Mouse (Mus musculus): ENCODE measurements at regions not wholly inside any gene's neighbourhood (a gene's known extent, or its start where the extent isn't known, plus 50 kb on each side); places are given as distances from the start of the nearest gene placed in this dataset.

DNA sequence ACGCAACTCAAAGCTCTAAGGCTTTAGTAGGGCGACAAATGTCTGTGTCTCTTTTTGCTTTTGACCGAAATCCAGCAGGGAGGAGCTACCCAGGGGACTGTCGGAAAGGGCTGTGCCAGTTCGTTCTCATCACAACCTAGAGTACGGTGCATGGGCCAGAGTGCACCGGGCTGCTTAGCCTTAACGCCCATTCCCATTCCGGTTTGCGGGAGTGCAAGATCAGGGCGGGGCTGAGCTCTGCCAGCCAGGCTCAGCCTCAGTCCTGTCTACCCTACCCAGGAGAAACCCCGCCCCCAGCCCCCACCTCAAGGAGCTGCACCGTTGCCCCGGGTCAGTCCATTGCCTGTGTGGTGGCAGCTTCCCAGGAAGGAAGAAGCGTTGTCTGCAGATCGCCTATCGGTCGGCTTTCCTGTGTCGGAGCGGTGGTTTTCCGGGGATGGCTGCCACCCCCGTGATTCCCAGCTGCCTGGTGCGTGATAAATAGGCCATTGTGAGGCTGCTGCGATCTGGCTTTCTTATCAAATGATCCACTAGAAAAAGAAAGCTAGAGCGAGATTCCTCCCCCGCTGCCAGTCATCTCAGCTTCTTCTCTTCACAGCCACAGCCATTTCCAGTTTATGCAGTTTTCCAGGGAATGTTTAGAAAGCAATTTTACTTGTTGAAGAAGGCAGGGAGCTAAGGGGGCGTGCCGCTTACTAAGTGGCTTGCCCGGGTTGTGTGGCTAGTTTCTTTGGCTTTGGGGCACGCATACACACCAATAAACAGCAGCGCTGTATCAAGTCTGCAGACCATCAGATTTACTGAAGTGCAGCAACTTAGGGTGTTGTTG lies 187.4 kb upstream of the Ankrd55 start:
- H3K4me1 ChIP-seq (ENCODE audit: control insufficient read depth, insufficient read depth, low read length): no peaks in the 10 kb centered on the region
- peak overlapping the region; percentile 18 for H3K4me3 ChIP-seq (ENCODE audit: insufficient read depth, low read length)
- H3K27ac ChIP-seq (ENCODE audit: insufficient read depth, low read length): no peak overlapping the region
- TF ChIP-seq POLR2A (IDR thresholded peaks at IDR 0.05; ENCODE audit: low read depth, low read length) (no peak), CTCF (IDR thresholded peaks at IDR 0.05; ENCODE audit: borderline replicate concordance, insufficient read depth, low read length) (no peak)

- Histone ChIP-seq H3K27ac (ENCODE audit: insufficient read depth, low read length) (no peak overlapping the region), H3K4me3 (ENCODE audit: insufficient read depth, low read length) (peak overlapping the region; percentile 18; the same call in 1 of the 2 replicates), H3K4me1 (ENCODE audit: control insufficient read depth, insufficient read depth, low read length) (no peaks in the 10 kb centered on the region)
- TF ChIP-seq CTCF (IDR thresholded peaks at IDR 0.05; ENCODE audit: borderline replicate concordance, insufficient read depth, low read length) (no peak), POLR2A (IDR thresholded peaks at IDR 0.05; ENCODE audit: low read depth, low read length) (no peak)
Observed at GRCm38 (mm10) chr13:112101421-112101756, 186.9 kb upstream of the Ankrd55 start.

DNA sequence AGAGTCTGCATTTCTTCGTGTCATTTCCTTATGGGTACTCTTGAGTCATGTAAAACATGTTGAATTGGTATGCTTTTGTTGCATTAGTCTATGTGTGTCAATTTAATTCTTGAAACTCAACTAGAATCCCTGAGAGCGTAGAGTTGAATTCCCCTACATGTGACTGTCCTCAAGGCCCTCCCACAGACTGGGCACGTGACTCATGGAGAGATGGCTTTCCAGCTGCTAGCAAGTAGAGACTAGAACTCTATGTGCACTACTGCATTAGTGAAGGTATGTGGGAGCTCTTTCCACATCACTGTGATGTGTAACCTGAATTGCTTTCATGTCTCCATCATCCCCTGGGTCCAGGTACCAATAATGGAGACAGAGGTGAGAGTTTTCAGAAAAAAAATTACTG lies 182.3 kb upstream of the Ankrd55 start:
- no peaks in the 10 kb centered on the region for H3K4me1 ChIP-seq (ENCODE audit: control insufficient read depth, insufficient read depth, low read length)
- no peak overlapping the region for H3K4me3 ChIP-seq (ENCODE audit: insufficient read depth, low read length)
- H3K27ac ChIP-seq (ENCODE audit: insufficient read depth, low read length): no peak overlapping the region
- no peak for TF ChIP-seq CTCF (IDR thresholded peaks at IDR 0.05; ENCODE audit: borderline replicate concordance, insufficient read depth, low read length)
- no peak for TF ChIP-seq POLR2A (IDR thresholded peaks at IDR 0.05; ENCODE audit: low read depth, low read length)

GRCm38 (mm10) chr13:112114741-112115201 lies 173.5 kb upstream of the Ankrd55 start:
- 0 out of 2 replicates have a peak, but pooled peaks cover 7% of the 10 kb centered on the region for H3K4me1 ChIP-seq (ENCODE audit: control insufficient read depth, insufficient read depth, low read length)
- no peak for TF ChIP-seq POLR2A (IDR thresholded peaks at IDR 0.05; ENCODE audit: low read depth, low read length)
- TF ChIP-seq CTCF (IDR thresholded peaks at IDR 0.05; ENCODE audit: borderline replicate concordance, insufficient read depth, low read length): no peak

GRCm38 (mm10) chr13:112116101-112116726 lies 172.0 kb upstream of the Ankrd55 start:
- H3K27ac ChIP-seq (ENCODE audit: insufficient read depth, low read length): no peak overlapping the region
- TF ChIP-seq POLR2A (IDR thresholded peaks at IDR 0.05; ENCODE audit: low read depth, low read length) (no peak), CTCF (IDR thresholded peaks at IDR 0.05; ENCODE audit: borderline replicate concordance, insufficient read depth, low read length) (no peak)
- no peak overlapping the region for H3K4me3 ChIP-seq (ENCODE audit: insufficient read depth, low read length)
- peaks cover 9% of the 10 kb centered on the region for H3K4me1 ChIP-seq (ENCODE audit: control insufficient read depth, insufficient read depth, low read length)

More at GRCm38 (mm10) chr13:112114741-112115201, 173.5 kb upstream of the Ankrd55 start:
- Histone ChIP-seq H3K27ac (ENCODE audit: insufficient read depth, low read length) (no peak overlapping the region), H3K4me3 (ENCODE audit: insufficient read depth, low read length) (no peak overlapping the region)

GRCm38 (mm10) chr13:112118564-112118963 lies 169.7 kb upstream of the Ankrd55 start:
- Histone ChIP-seq H3K4me3 (ENCODE audit: insufficient read depth, low read length) (no peak overlapping the region), H3K4me1 (ENCODE audit: control insufficient read depth, insufficient read depth, low read length) (peaks cover 9% of the 10 kb centered on the region)
- TF ChIP-seq POLR2A (IDR thresholded peaks at IDR 0.05; ENCODE audit: low read depth, low read length) (no peak), CTCF (IDR thresholded peaks at IDR 0.05; ENCODE audit: borderline replicate concordance, insufficient read depth, low read length) (no peak)

DNA sequence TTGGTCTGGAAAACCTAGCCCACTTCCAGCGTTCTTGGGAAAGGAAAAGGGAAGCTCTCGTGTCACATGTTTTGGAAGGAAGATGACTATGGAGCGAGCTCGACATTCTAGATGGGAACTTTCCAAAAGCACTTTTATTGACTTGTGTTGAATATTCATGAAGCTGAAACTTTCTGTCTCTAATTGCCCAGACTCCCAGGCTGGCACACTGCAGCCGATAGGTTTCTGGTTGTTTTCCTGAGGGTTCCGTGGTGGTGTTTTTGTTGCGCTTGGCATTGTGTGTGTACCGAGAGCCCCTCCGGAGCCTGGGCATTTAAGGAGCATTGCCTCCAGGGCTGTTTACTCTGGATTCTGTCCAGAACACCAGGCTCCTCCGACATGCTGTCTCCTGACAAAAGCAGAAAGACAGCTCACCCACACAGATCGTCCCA lies 168.6 kb upstream of the Ankrd55 start:
- Histone ChIP-seq H3K4me3 (ENCODE audit: insufficient read depth, low read length) (no peak overlapping the region), H3K4me1 (ENCODE audit: control insufficient read depth, insufficient read depth, low read length) (peaks cover 9% of the 10 kb centered on the region), H3K27ac (ENCODE audit: insufficient read depth, low read length) (no peak overlapping the region)
- TF ChIP-seq CTCF (IDR thresholded peaks at IDR 0.05; ENCODE audit: borderline replicate concordance, insufficient read depth, low read length) (no peak), POLR2A (IDR thresholded peaks at IDR 0.05; ENCODE audit: low read depth, low read length) (no peak)

More at GRCm38 (mm10) chr13:112118564-112118963, 169.7 kb upstream of the Ankrd55 start:
- no peak overlapping the region for H3K27ac ChIP-seq (ENCODE audit: insufficient read depth, low read length)

GRCm38 (mm10) chr13:112120346-112120745 lies 167.9 kb upstream of the Ankrd55 start:
- TF ChIP-seq CTCF (IDR thresholded peaks at IDR 0.05; ENCODE audit: borderline replicate concordance, insufficient read depth, low read length) (no peak), POLR2A (IDR thresholded peaks at IDR 0.05; ENCODE audit: low read depth, low read length) (no peak)

GRCm38 (mm10) chr13:112121110-112121509 lies 167.1 kb upstream of the Ankrd55 start:
- Histone ChIP-seq H3K27ac (ENCODE audit: insufficient read depth, low read length) (no peak overlapping the region), H3K4me1 (ENCODE audit: control insufficient read depth, insufficient read depth, low read length) (peaks cover 7% of the 10 kb centered on the region), H3K4me3 (ENCODE audit: insufficient read depth, low read length) (no peak overlapping the region)
- TF ChIP-seq POLR2A (IDR thresholded peaks at IDR 0.05; ENCODE audit: low read depth, low read length): no peak
- no peak for TF ChIP-seq CTCF (IDR thresholded peaks at IDR 0.05; ENCODE audit: borderline replicate concordance, insufficient read depth, low read length)

More at GRCm38 (mm10) chr13:112120346-112120745, 167.9 kb upstream of the Ankrd55 start:
- Histone ChIP-seq H3K27ac (ENCODE audit: insufficient read depth, low read length) (no peak overlapping the region), H3K4me3 (ENCODE audit: insufficient read depth, low read length) (no peak overlapping the region), H3K4me1 (ENCODE audit: control insufficient read depth, insufficient read depth, low read length) (peaks cover 9% of the 10 kb centered on the region)

Measured in embryonic fibroblast, embryonic 13.5 days (primary cell).